Mouse (Mus musculus) heart, adult 9 months (tissue): ENCODE measurements around the gene Irf4.

ENCODE experiments used
- DNase-seq, 2 experiments: peaks; one replicate each; pipeline ENCODE4 v3.0.0; 2022; ENCODE audit warnings: low spot score in 2 of 2

The Irf4 gene

GRCm38 (mm10) chr13:30762224-30762623 is 13.2 kb downstream of the Irf4 start:
- DNase-seq, result no peak

GRCm38 (mm10) chr13:30764014-30764740 is 15.2 kb downstream of the Irf4 start:
- DNase-seq, result peak; percentile 35 to 38

GRCm38 (mm10) chr13:30765906-30766305 is 16.9 kb downstream of the Irf4 start:
- no peak for DNase-seq

- DNase-seq, result peak in 1 of 2 experiments; percentile 12
These were observed 17.8 kb downstream of the Irf4 start for GRCm38 (mm10) chr13:30766636-30767476.

GRCm38 (mm10) chr13:30767477-30768127 is 18.6 kb downstream of the Irf4 start:
- DNase-seq, result peak in 1 of 2 experiments; percentile 32

- no peak for DNase-seq
These were observed 27.0 kb downstream of the Irf4 start for GRCm38 (mm10) chr13:30776021-30776420.

- DNase-seq, result no peak
These were observed 28.7 kb downstream of the Irf4 start for GRCm38 (mm10) chr13:30777678-30778179.

GRCm38 (mm10) chr13:30781905-30782304 is 32.9 kb downstream of the Irf4 start:
- no peak for DNase-seq

- no peak for DNase-seq
These were observed 33.4 kb downstream of the Irf4 start for GRCm38 (mm10) chr13:30782419-30782818.

- peak in 1 of 2 experiments; percentile 32 for DNase-seq
These were observed 36.5 kb downstream of the Irf4 start for GRCm38 (mm10) chr13:30785423-30786040.

GRCm38 (mm10) chr13:30786235-30787035 is 37.4 kb downstream of the Irf4 start:
- no peak for DNase-seq

GRCm38 (mm10) chr13:30787036-30787320 is 38.0 kb downstream of the Irf4 start:
- DNase-seq, result no peak

- DNase-seq, result no peak
These were observed 38.5 kb downstream of the Irf4 start for GRCm38 (mm10) chr13:30787556-30787955.

GRCm38 (mm10) chr13:30787960-30788359 is 38.9 kb downstream of the Irf4 start:
- DNase-seq, result no peak

- DNase-seq, result no peak
These were observed 39.4 kb downstream of the Irf4 start for GRCm38 (mm10) chr13:30788421-30788820.

GRCm38 (mm10) chr13:30790016-30790415 is 41.0 kb downstream of the Irf4 start:
- no peak for DNase-seq

GRCm38 (mm10) chr13:30792308-30792707 is 43.3 kb downstream of the Irf4 start:
- DNase-seq, result no peak

- no peak for DNase-seq
These were observed 43.7 kb downstream of the Irf4 start for GRCm38 (mm10) chr13:30792741-30793140.

- no peak for DNase-seq
These were observed 44.2 kb downstream of the Irf4 start for GRCm38 (mm10) chr13:30793196-30793595.

- no peak for DNase-seq
These were observed 44.6 kb downstream of the Irf4 start for GRCm38 (mm10) chr13:30793616-30794015.

GRCm38 (mm10) chr13:30795960-30796359 is 46.9 kb downstream of the Irf4 start:
- DNase-seq, result no peak
